Mouse (Mus musculus) ES-Bruce4 (cell line): Measurements from ENCODE around the gene Cyp4a10.
"Not testable (repeated sequence)": the region's sequence is repeated elsewhere in the genome, so short reads cannot be mapped to it uniquely, and the experiment has no call there.

ENCODE experiments used
- CTCF ChIP-seq: IDR thresholded peaks from one replicate; pipeline ENCODE4 v1.8.1; 2011; ENCODE audit warnings: low read depth, low read length
- POLR2A ChIP-seq: IDR thresholded peaks from one replicate; pipeline ENCODE4 v1.8.1; 2011; ENCODE audit warnings: low read length; ENCODE audit not compliant: insufficient read depth

DNA sequence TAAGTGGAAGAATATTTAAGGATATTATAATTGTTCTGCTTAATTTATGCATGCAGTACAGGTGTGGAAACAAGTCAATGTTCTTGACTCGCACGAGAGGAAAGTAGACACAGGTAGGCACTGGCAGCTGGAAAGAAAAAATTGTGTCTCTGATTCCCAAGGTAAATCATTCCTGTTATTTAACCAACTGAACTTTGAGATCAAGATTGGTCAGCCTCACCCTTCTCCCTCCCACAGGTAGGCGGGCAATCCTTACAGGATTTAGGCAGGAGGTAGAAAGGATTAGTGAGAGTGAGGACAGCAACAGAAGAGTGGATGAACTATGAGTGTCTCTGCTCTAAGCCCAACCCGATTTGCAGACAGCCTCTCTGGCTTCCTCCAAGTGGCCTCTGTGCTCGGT is at the start of gene Cyp4a10:
- not testable (repeated sequence) for TF ChIP-seq CTCF, POLR2A
